ENCODE assay signal across 19 mouse cellular contexts in the genomic region with DNA sequence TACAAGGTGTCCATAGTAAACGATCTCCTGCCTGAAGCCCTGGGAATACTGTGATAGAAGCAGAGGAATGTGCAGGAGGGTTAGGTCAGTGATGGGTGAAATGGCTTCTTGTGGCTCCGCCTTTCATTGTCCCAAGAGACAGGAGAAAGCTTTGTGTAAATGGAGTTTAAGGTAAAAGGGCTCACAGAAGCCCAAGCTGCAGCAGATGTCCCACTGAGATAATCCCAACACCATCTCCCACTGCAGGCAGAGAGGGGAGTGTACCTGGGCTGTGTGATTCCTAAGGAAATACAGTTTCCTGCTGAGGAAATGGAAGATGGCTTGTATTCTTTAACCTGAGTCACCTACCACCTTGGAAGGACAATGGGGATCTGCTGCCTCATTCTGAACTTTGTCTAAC.
DNase-seq lines count a peak whose midpoint lies in the region; TF ChIP-seq lines count a peak whose summit lies in the region.
"Had no signal": no experiment of that assay in that cellular context is flagged by ENCODE, and none has a peak within 500 bp of the region (broad histone marks: within the 10 kb centered on the region; RNA-seq: fewer than 3 reads in every experiment).

No protein-coding gene starts in this region.

- no peak overlapping the region for H3K4me3 ChIP-seq in ES-E14 (ENCODE audit: insufficient read depth in 1 of 2, low read depth in 1 of 2, low read length in 2 of 2, poor library complexity in 1 of 2, severe bottlenecking in 1 of 2)
- H3K4me3 ChIP-seq: embryonic facial prominence, embryonic 10.5 days; embryonic facial prominence, embryonic 12.5 days; forebrain, embryonic 13.5 days; forebrain, embryonic 15.5 days had no signal

- no peak overlapping the region for H3K9ac ChIP-seq in ES-E14 (ENCODE audit: insufficient read depth, low read depth, low read length, poor library complexity, severe bottlenecking)
- H3K9ac ChIP-seq: embryonic facial prominence, embryonic 12.5 days; forebrain, embryonic 13.5 days; forebrain, embryonic 15.5 days; forebrain, postnatal 0 days had no signal

- DNase-seq in ES-CJ7 (ENCODE audit: low read depth, low spot score) (peak; percentile 53), ES-E14 (ENCODE audit: low read depth, low spot score) (peak; percentile 16), WW6 (ENCODE audit: low read depth, low spot score) (peak; percentile 20)
- DNase-seq in gastrocnemius, postnatal 36 days = no peak
- no peak for DNase-seq in kidney, postnatal 36 days
- DNase-seq in layer of hippocampus, adult 11-12 months (ENCODE audit: low spot score) = no peak
- DNase-seq: adrenal gland, adult 8-10 months; adrenal gland, postnatal 14 days; adrenal gland, postnatal 36 days; cerebellum, adult 11-12 months; cerebellum, adult 2 months; cerebellum, adult 9-10 months; cerebellum, postnatal 10 days; cerebellum, postnatal 25 days; forebrain, postnatal 0 days had no signal

- H3K4me1 ChIP-seq in ES-E14 (ENCODE audit: control insufficient read depth in 2 of 2, insufficient read depth in 2 of 2, low read length in 2 of 2, poor library complexity in 1 of 2) = no peaks in the 10 kb centered on the region
- H3K4me1 ChIP-seq: embryonic facial prominence, embryonic 10.5 days; embryonic facial prominence, embryonic 12.5 days; forebrain, embryonic 13.5 days had no signal

- in situ Hi-C loops in ES-E14 (cut with MboI; ENCODE audit: low sequenced_read_pairs in 2 of 2, unreplicated experiment in 2 of 2) = no loop called here

- H3K27ac ChIP-seq in ES-E14 (ENCODE audit: insufficient read depth, low read depth, low read length, poor library complexity, severe bottlenecking) = no peak overlapping the region
- H3K27ac ChIP-seq: embryonic facial prominence, embryonic 10.5 days; embryonic facial prominence, embryonic 12.5 days; forebrain, embryonic 13.5 days; forebrain, embryonic 15.5 days had no signal

- H3K36me3 ChIP-seq in ES-E14 (ENCODE audit: control insufficient read depth, insufficient read depth, low read length, poor library complexity, severe bottlenecking) = no peaks in the 10 kb centered on the region
- H3K36me3 ChIP-seq: embryonic facial prominence, embryonic 10.5 days; embryonic facial prominence, embryonic 12.5 days; forebrain, embryonic 15.5 days had no signal

- no peaks in the 10 kb centered on the region for H3K9me3 ChIP-seq in ES-E14 (ENCODE audit: control insufficient read depth, insufficient read depth, low read depth, low read length)
- H3K9me3 ChIP-seq: embryonic facial prominence, embryonic 10.5 days; embryonic facial prominence, embryonic 12.5 days; forebrain, embryonic 13.5 days; forebrain, embryonic 15.5 days had no signal

- intact Hi-C loops in gastrocnemius, postnatal 36 days (cut with DNase I) = no loop called here

TF ChIP-seq in ES-E14, 5 proteins besides CTCF, POLR2A, EP300 and RAD21:
- TF ChIP-seq ZC3H11A (IDR thresholded peaks at IDR 0.05; ENCODE audit: borderline replicate concordance, low read depth, low read length) (no peak), ZNF384 (IDR thresholded peaks at IDR 0.05; ENCODE audit: low read depth, low read length) (no peak), HCFC1 (IDR thresholded peaks at IDR 0.05; ENCODE audit: borderline replicate concordance, insufficient read depth, low read length) (no peak), CHD2 (IDR thresholded peaks at IDR 0.05; ENCODE audit: low read depth, low read length) (no peak), MAFK (IDR thresholded peaks at IDR 0.05; ENCODE audit: insufficient read depth, low read depth, low read length) (0 out of 2 replicates have a peak, but pooled peaks have one; percentile 11)

Comparison
In these comparisons a context has a peak if more than half of its experiments do, and no peak if none do; other contexts are left out.
1. DNase-seq: peak in ES-CJ7 (single experiment), ES-E14 (single experiment) and WW6 (single experiment); none in gastrocnemius, postnatal 36 days (0 of 2), kidney, postnatal 36 days (0 of 2) and layer of hippocampus, adult 11-12 months (single experiment).